8 mouse cellular contexts compared by ENCODE assay signal in genomic region chr10:111164304-111165218, GRCm38 (mm10). TPM values are rescaled to one million over a fixed set of nuclear protein-coding genes. Genes with fewer than 3 reads are reported as not detected.
A peak's percentile ranks its signal among the peaks of the same experiment; 100 is the strongest.
DNase-seq lines count a peak whose midpoint lies in the region; ATAC-seq and TF ChIP-seq lines count a peak whose summit lies in the region.

TSS of gene Osbpl8 (plus strand) at chr10:111164752.

- H3K27me3 ChIP-seq in heart, embryonic 11.5 days (ENCODE audit: control insufficient read depth, insufficient read depth, low read length): no peaks in the 10 kb centered on the region
- no peaks in the 10 kb centered on the region for H3K27me3 ChIP-seq in kidney, embryonic 16.5 days (ENCODE audit: insufficient read depth, low read length)
- no peaks in the 10 kb centered on the region for H3K27me3 ChIP-seq in liver, adult 2 months (ENCODE audit: control insufficient read depth, insufficient read depth, low read length)
- no peaks in the 10 kb centered on the region for H3K27me3 ChIP-seq in myocyte (ENCODE audit: control insufficient read depth, insufficient read depth, insufficient read length)
- no peaks in the 10 kb centered on the region for H3K27me3 ChIP-seq in splenic B cell, adult 2 months (ENCODE audit: control insufficient read depth, insufficient read depth, low read length, poor library complexity, severe bottlenecking)

- H3K4me1 ChIP-seq in bone marrow macrophage, adult 2 months (ENCODE audit: control insufficient read depth, insufficient read depth, low read length): peaks cover 39% of the 10 kb centered on the region
- H3K4me1 ChIP-seq in embryonic fibroblast, embryonic 13.5 days (ENCODE audit: control insufficient read depth, insufficient read depth, low read length): no peaks in the 10 kb centered on the region; the same call in 1 of the 2 replicates
- peaks cover 20% of the 10 kb centered on the region for H3K4me1 ChIP-seq in heart, embryonic 11.5 days (ENCODE audit: control insufficient read depth, insufficient read depth, low read length)
- H3K4me1 ChIP-seq in kidney, embryonic 16.5 days (ENCODE audit: insufficient read depth, low read length): peaks cover 16% of the 10 kb centered on the region; the same call in 1 of the 2 replicates
- peaks cover 30% of the 10 kb centered on the region for H3K4me1 ChIP-seq in liver, adult 2 months (ENCODE audit: control insufficient read depth, insufficient read depth, low read length)

- ATAC-seq in heart, embryonic 11.5 days (replicated peaks; ENCODE audit: insufficient number of reproducible peaks, low FRiP score, low TSS enrichment): peak; percentile 97
- ATAC-seq in kidney, embryonic 16.5 days (ENCODE audit: low FRiP score, low TSS enrichment): peak; percentile 98

- peak within 1 kb of the TSS; percentile 98 for H3K4me3 ChIP-seq in bone marrow macrophage, adult 2 months (ENCODE audit: insufficient read depth, low read length)
- peak within 1 kb of the TSS; percentile 88 for H3K4me3 ChIP-seq in embryonic fibroblast, embryonic 13.5 days (ENCODE audit: insufficient read depth, low read length)
- peak within 1 kb of the TSS; percentile 98 for H3K4me3 ChIP-seq in heart, embryonic 11.5 days (ENCODE audit: low read depth, low read length)
- H3K4me3 ChIP-seq in kidney, embryonic 16.5 days (ENCODE audit: low read length): peak within 1 kb of the TSS; percentile 89
- H3K4me3 ChIP-seq in liver, adult 2 months (ENCODE audit: insufficient read depth, low read depth, low read length): peak within 1 kb of the TSS; percentile 90
- H3K4me3 ChIP-seq in myocyte: peak within 1 kb of the TSS; percentile 59

- DNase-seq in A20 (ENCODE audit: low read depth, low spot score): peak; percentile 99
- DNase-seq in liver, adult 2 months (ENCODE audit: extremely low read depth, low read depth, low spot score): peak; percentile 95
- DNase-seq in splenic B cell, adult 2 months (ENCODE audit: low read depth, low spot score): peak; percentile 98

- peaks cover 30% of the 10 kb centered on the region for H3K79me2 ChIP-seq in liver, adult 2 months (ENCODE audit: control insufficient read depth, insufficient read depth, low read length)
- peaks cover 37% of the 10 kb centered on the region for H3K79me2 ChIP-seq in myocyte (ENCODE audit: control insufficient read depth, insufficient read depth)

- H3ac ChIP-seq in myocyte (ENCODE audit: control insufficient read depth, insufficient read length): peak within 1 kb of the TSS; percentile 63

- no peak for TF ChIP-seq CTCF in bone marrow macrophage, adult 2 months (IDR thresholded peaks at IDR 0.05; ENCODE audit: low read depth, low read length)
- TF ChIP-seq CTCF in embryonic fibroblast, embryonic 13.5 days (IDR thresholded peaks at IDR 0.05; ENCODE audit: borderline replicate concordance, insufficient read depth, low read length): no peak
- TF ChIP-seq CTCF in liver, adult 2 months (IDR thresholded peaks at IDR 0.05; ENCODE audit: low read depth, low read length): no peak

- peak within 1 kb of the TSS; percentile 98 for H3K9ac ChIP-seq in heart, embryonic 11.5 days (ENCODE audit: low read depth, low read length)
- H3K9ac ChIP-seq in kidney, embryonic 16.5 days (replicated peaks; ENCODE audit: low read length): peak within 1 kb of the TSS; percentile 94
- peak within 1 kb of the TSS; percentile 96 for H3K9ac ChIP-seq in liver, adult 2 months (ENCODE audit: low read depth, low read length)

- H3K36me3 ChIP-seq in heart, embryonic 11.5 days (ENCODE audit: control insufficient read depth, insufficient read depth, low read length): no peaks in the 10 kb centered on the region
- no peaks in the 10 kb centered on the region for H3K36me3 ChIP-seq in kidney, embryonic 16.5 days (ENCODE audit: insufficient read depth, low read length)
- H3K36me3 ChIP-seq in liver, adult 2 months (ENCODE audit: control insufficient read depth, insufficient read depth, low read length): no peaks in the 10 kb centered on the region
- H3K36me3 ChIP-seq in myocyte (ENCODE audit: control insufficient read depth, insufficient read depth): no peaks in the 10 kb centered on the region
- H3K36me3 ChIP-seq in splenic B cell, adult 2 months (ENCODE audit: control insufficient read depth, insufficient read depth, low read length, poor library complexity, severe bottlenecking): no peaks in the 10 kb centered on the region

- H3K9me3 ChIP-seq in heart, embryonic 11.5 days (replicated peaks; ENCODE audit: control insufficient read depth, low read length): no peaks in the 10 kb centered on the region
- no peaks in the 10 kb centered on the region for H3K9me3 ChIP-seq in kidney, embryonic 16.5 days (ENCODE audit: low read length)

- H3K27ac ChIP-seq in bone marrow macrophage, adult 2 months (ENCODE audit: insufficient read depth, low read depth, low read length): peak within 1 kb of the TSS; percentile 96
- H3K27ac ChIP-seq in embryonic fibroblast, embryonic 13.5 days (ENCODE audit: insufficient read depth, low read length): peak within 1 kb of the TSS; percentile 74
- H3K27ac ChIP-seq in heart, embryonic 11.5 days (ENCODE audit: low read depth, low read length): peak within 1 kb of the TSS; percentile 97
- H3K27ac ChIP-seq in kidney, embryonic 16.5 days (ENCODE audit: low read length): peak within 1 kb of the TSS; percentile 91
- peak within 1 kb of the TSS; percentile 87 for H3K27ac ChIP-seq in liver, adult 2 months (replicated peaks; ENCODE audit: insufficient read depth, low read depth, low read length)

- TF ChIP-seq POLR2A in bone marrow macrophage, adult 2 months (IDR thresholded peaks at IDR 0.05; ENCODE audit: borderline replicate concordance, low read depth, low read length): no peak
- peak; percentile 89 for TF ChIP-seq POLR2A in embryonic fibroblast, embryonic 13.5 days (IDR thresholded peaks at IDR 0.05; ENCODE audit: low read depth, low read length)
- TF ChIP-seq POLR2A in liver, adult 2 months (IDR thresholded peaks at IDR 0.05; ENCODE audit: extremely low read depth, insufficient read depth, low read length): peak; percentile 89
- peak; percentile 93 for TF ChIP-seq POLR2A in myocyte (IDR thresholded peaks at IDR 0.05; ENCODE audit: insufficient read length, low read depth)

- peak within 1 kb of the TSS; percentile 71 for H3K4me2 ChIP-seq in heart, embryonic 11.5 days
- peak within 1 kb of the TSS; percentile 78 for H3K4me2 ChIP-seq in kidney, embryonic 16.5 days (replicated peaks; ENCODE audit: low read depth, low read length)
- H3K4me2 ChIP-seq in myocyte (ENCODE audit: low read depth): peak within 1 kb of the TSS; percentile 77

- WGBS in heart, embryonic 11.5 days (ENCODE audit: insufficient replicate concordance): 0% methylated on average over 81 of the region's 84 CpGs
- under 1% methylated on average over 56 of the region's 84 CpGs for WGBS in kidney, embryonic 16.5 days
- WGBS in liver, adult 2 months: under 1% methylated on average over 82 of the region's 84 CpGs

TF ChIP-seq in myocyte, 11 proteins besides CTCF, POLR2A, EP300 and RAD21:
- TF ChIP-seq POLR2AphosphoS2 (IDR thresholded peaks at IDR 0.05; ENCODE audit: insufficient read length, low read depth) (peak; percentile 91), SRF (IDR thresholded peaks at IDR 0.05; ENCODE audit: control insufficient read depth, insufficient read length, low read depth) (peak; percentile 65), USF1 (IDR thresholded peaks at IDR 0.05; ENCODE audit: low read depth) (peak; percentile 95), MYOG (IDR thresholded peaks at IDR 0.05; ENCODE audit: control insufficient read depth in 1 of 3, insufficient read depth in 1 of 3, insufficient read length in 2 of 3, low read depth in 2 of 3) (peak; percentile 46 to 91 (median 72)), E2F4 (IDR thresholded peaks at IDR 0.05; ENCODE audit: insufficient read depth) (no peak), TCF12 (IDR thresholded peaks at IDR 0.05; ENCODE audit: insufficient read depth, poor library complexity, severe bottlenecking) (no peak), REST (IDR thresholded peaks at IDR 0.05; ENCODE audit: insufficient read depth, insufficient read length) (no peak), MYOD1 (IDR thresholded peaks at IDR 0.05; ENCODE audit: control insufficient read depth in 1 of 3, insufficient read length in 2 of 3, low read depth in 2 of 3) (peak in 2 of 3 experiments; percentile 82 to 90), CEBPB (IDR thresholded peaks at IDR 0.05; ENCODE audit: insufficient read depth, poor library complexity, severe bottlenecking) (no peak), MAX (IDR thresholded peaks at IDR 0.05; ENCODE audit: low read depth) (no peak), TCF3 (IDR thresholded peaks at IDR 0.05; ENCODE audit: insufficient read length, low read depth) (peak; percentile 61)
TF ChIP-seq in myocyte: peak in this region for 6.

RNA-seq across cellular contexts. Expression of gene Osbpl8, which starts in this region (rescaled TPM):
- 155 and 166 TPM in 2 replicates for polyA plus RNA-seq in bone marrow macrophage, adult 2 months (2012; ENCODE audit: insufficient read depth, insufficient read length, missing spikeins)
- 24.3 and 24.8 TPM in 2 replicates for polyA plus RNA-seq in embryonic fibroblast, embryonic 13.5 days (2011; ENCODE audit: insufficient read length, low read depth, missing spikeins)
- 20.5 and 21.1 TPM in 2 replicates for polyA plus RNA-seq in heart, embryonic 11.5 days (2014; fragmentation: Nextera tagmentation; extraction: Ambion mirVana)
- polyA plus RNA-seq in kidney, embryonic 16.5 days (2015; fragmentation: Nextera tagmentation; extraction: Ambion mirVana): 7.1 and 8.6 TPM in 2 replicates
- 30.0 and 30.9 TPM in 2 replicates for total RNA-seq in liver, adult 2 months (2014; rRNA removed)
- polyA plus RNA-seq in liver, adult 2 months (2012; rRNA removed): 3.7 and 4.2 TPM in 2 replicates
- 5.3 TPM for polyA plus RNA-seq in myocyte (2012; fragmentation: generic; extraction: Trizol)

Comparison
In these comparisons a context has a peak if more than half of its experiments do, and no peak if none do; other contexts are left out.
1. Peak in every context shown above with its lines: DNase-seq, ATAC-seq, H3K4me3 ChIP-seq and H3K27ac ChIP-seq.